Mouse (Mus musculus): ENCODE measurements around the gene Hsd17b13. TPM values are rescaled to one million over a fixed set of nuclear protein-coding genes. Genes with fewer than 3 reads are reported as not detected.
"Not testable (repeated sequence)": the region's sequence is repeated elsewhere in the genome, so short reads cannot be mapped to it uniquely, and the experiment has no call there.

Gene Hsd17b13
- total RNA-seq (2014; fragmentation: Nextera tagmentation) (not detected in 2 replicates), total RNA-seq (2017) (not detected in 2 replicates)

DNA sequence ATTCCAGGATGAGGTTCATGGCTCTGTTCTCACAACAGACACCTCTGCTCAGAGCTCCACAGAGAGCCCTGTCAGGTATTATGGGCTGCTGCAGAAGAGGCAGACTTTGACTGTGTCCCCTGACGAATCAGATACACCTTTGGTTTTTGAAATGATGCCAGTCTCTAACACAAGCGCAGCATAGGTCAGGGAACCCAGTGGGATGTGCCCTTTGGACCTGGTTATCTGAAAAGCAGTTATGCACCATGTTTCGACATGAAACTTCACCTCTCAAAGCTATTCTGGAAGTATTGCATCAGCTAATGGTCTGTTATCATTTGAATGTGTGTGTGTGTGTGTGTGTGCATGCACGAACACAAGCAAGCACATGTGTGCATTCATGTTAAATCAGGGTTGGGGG lies at the start of gene Hsd17b13:
Gene Hsd17b13 (minus strand): TSS at position 114 of the 400 bp plus-strand sequence.
- no peak for ATAC-seq (replicated peaks; ENCODE audit: low FRiP score, low TSS enrichment, poor library complexity, severe bottlenecking)

DNA sequence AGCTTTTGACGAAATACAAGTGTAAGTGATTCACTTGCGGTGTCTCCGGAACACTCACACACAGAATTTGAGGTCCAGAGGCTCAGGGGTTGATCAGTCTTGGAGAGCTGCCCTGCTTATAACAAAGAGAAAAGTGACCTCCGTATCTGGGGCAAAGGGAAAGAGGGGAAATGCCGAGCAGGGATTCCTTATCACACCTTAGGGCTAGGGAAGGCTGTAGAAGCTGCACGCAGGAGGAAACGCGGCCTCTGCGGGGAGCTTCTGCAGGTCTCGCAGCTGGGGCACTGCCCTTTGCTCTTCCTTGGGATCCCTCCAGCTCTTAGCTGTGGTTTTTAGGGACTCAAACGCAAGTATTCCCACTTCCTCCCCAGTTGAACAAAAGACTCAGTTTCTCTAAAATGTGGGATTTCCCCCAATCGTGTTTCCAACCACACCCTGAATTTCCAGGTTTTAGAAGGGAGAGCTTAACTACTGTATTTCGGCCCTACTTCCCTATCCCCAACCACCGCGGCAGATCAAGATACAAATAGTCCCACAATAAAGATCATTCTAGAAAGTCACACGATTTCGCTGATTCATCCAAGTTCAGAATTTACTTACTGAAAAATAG lies 48.1 kb upstream of the Hsd17b13 start:
- ATAC-seq (replicated peaks; ENCODE audit: low FRiP score, low TSS enrichment, poor library complexity, severe bottlenecking): no peak

DNA sequence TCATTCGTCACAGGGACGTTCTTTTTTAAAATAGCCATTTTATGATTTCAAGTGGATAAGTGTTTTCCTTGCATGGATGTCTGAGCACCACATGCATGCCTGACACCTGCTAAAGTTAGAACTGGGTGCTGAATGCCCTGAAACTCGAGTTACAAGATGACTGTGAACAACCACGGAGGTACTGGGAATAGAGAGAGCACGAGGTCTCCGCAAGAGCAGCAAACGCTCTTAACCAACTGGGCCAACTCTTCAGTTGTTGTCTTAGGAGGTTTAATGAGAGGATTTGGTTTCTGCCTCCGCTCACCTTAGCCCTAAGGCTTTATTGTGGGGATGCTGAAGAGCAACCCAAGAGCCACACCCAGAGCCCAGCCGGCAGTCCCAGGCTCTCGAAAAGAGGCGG lies 47.6 kb upstream of the Hsd17b13 start:
- no peak for ATAC-seq (replicated peaks; ENCODE audit: low FRiP score, low TSS enrichment, poor library complexity, severe bottlenecking)

DNA sequence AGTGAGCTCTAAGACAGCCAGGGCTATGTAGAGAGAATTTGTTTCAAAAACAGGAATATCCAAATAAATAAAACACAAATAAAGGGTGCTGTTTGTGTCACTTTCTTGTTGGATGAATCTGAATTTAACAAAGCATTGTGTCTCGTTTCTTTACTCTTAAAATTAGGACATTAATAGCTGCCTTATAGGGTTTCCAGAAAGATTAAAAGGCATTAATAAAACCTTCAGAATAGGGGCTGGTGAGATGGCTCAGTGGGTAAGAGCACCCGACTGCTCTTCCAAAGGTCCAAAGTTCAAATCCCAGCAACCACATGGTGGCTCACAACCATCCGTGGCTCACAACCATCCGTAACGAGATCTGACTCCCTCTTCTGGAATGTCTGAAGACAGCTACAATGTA lies 47.0 kb upstream of the Hsd17b13 start:
- not testable (repeated sequence) for ATAC-seq (replicated peaks; ENCODE audit: low FRiP score, low TSS enrichment, poor library complexity, severe bottlenecking)

GRCm38 (mm10) chr5:104023289-104024020 lies 46.2 kb upstream of the Hsd17b13 start:
- no peak for ATAC-seq (replicated peaks; ENCODE audit: low FRiP score, low TSS enrichment, poor library complexity, severe bottlenecking)

- no peak for ATAC-seq (replicated peaks; ENCODE audit: low FRiP score, low TSS enrichment, poor library complexity, severe bottlenecking)
Measured at GRCm38 (mm10) chr5:104022558-104022957, 45.3 kb upstream of the Hsd17b13 start.

- ATAC-seq (replicated peaks; ENCODE audit: low FRiP score, low TSS enrichment, poor library complexity, severe bottlenecking): peak; percentile 66
Measured at GRCm38 (mm10) chr5:104021597-104022378, 44.6 kb upstream of the Hsd17b13 start, which contains the start of gene Hsd17b11. Hsd17b11 (minus strand) TSS chr5:104021919.

DNA sequence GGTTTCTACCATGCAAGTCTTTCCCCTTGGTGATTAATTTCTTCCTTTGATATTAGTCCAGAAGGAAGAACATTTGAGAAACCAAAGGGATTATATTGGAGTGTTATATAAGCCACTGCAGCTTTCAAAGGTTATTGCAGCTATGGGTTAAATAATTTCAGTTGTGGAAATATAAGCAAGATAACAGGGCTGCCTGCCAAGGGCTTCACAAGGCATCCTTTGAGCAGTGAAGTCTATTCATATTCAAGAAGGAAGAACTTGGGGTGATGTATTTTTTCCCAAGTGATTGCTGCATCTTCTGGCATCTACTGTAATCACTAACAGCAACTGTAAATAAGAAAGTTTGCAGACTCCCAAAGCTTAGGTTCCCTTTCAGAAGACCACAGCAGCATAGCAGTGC lies 34.2 kb upstream of the Hsd17b13 start:
- ATAC-seq (replicated peaks; ENCODE audit: low FRiP score, low TSS enrichment, poor library complexity, severe bottlenecking): peak; percentile 43; the same call in 1 of the 2 replicates

DNA sequence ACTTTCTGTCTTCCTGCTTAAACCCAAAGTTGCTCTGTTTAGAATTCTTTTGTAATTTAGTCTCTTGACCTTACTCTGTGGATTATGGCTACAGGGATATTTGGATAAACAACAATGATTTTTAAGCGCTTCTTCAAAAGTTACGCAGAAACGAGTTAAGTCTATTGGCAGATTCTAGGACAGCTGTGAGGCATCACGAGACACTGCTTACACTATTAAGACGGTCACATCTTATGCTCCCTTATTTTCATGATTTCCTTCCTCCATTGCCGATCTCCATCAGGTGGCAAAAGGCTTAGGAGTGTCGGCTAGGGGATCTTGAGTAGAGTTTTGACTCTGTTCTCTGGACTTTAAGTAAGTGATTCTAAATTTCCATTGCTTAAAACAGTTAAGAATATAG lies 33.1 kb upstream of the Hsd17b13 start:
- ATAC-seq (replicated peaks; ENCODE audit: low FRiP score, low TSS enrichment, poor library complexity, severe bottlenecking): no peak

- ATAC-seq (replicated peaks; ENCODE audit: low FRiP score, low TSS enrichment, poor library complexity, severe bottlenecking): no peak
Measured at GRCm38 (mm10) chr5:104009421-104009820, 32.2 kb upstream of the Hsd17b13 start.

GRCm38 (mm10) chr5:104007801-104008200 lies 30.6 kb upstream of the Hsd17b13 start:
- ATAC-seq (replicated peaks; ENCODE audit: low FRiP score, low TSS enrichment, poor library complexity, severe bottlenecking): no peak

- ATAC-seq (replicated peaks; ENCODE audit: low FRiP score, low TSS enrichment, poor library complexity, severe bottlenecking): peak; percentile 81
Measured at GRCm38 (mm10) chr5:104006811-104007210, 29.6 kb upstream of the Hsd17b13 start.

GRCm38 (mm10) chr5:104003955-104004354 lies 26.7 kb upstream of the Hsd17b13 start:
- no peak for ATAC-seq (replicated peaks; ENCODE audit: low FRiP score, low TSS enrichment, poor library complexity, severe bottlenecking)

GRCm38 (mm10) chr5:104003256-104003931 lies 26.2 kb upstream of the Hsd17b13 start:
- ATAC-seq (replicated peaks; ENCODE audit: low FRiP score, low TSS enrichment, poor library complexity, severe bottlenecking): no peak

DNA sequence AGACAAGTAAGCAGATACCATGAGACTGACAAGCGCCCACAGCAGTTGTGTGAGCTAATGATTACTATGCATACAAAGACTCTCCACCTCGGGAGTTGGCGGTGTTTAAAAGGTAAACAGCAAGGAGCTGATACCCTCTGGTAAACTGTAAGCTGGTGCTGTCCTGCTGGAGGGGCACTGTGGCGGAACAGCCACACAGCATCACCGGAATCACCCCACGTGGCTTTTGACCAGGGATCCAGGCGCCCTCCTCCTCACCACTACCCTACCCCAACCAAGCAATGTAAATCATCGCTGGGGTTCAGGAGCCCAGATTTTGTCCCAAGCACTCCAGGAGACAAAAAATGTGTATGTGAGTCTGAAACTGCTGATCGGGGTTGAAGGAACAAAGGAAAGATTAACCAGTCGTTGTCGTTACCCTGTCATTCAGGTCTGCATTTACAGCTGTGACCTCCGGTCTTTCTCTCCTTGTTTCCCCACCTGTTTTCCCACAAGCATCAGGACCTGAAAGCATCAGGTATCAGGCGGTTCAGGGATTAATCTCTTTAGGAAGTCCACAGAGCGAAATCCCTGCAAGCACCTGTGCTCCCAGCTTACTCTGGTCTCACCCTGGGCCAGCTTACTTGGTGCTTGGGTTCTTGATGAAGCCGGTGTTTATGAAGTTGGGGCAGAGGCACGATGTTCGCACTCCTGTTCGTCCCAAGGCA lies 25.5 kb upstream of the Hsd17b13 start:
- no peak for ATAC-seq (replicated peaks; ENCODE audit: low FRiP score, low TSS enrichment, poor library complexity, severe bottlenecking)

DNA sequence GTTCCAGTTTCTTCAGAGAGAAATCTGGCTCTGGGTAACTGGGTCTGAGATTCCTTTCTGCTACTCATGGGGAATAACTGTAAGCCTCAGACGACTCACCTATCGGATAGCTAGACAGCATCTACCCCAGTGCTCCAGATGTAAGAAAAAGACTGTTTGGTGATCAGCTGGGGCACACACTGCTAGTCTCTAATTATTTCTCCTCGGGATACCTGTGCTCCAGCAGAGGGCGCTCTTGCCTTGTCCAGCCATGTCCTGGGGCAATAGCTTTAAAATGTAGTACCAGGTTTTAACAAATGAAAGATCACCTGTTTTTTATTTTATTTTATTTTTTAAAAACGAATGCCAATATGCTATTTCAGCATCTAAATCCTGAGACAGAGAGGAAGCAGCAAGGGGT lies 22.5 kb upstream of the Hsd17b13 start:
- peak; percentile 86 for ATAC-seq (replicated peaks; ENCODE audit: low FRiP score, low TSS enrichment, poor library complexity, severe bottlenecking)

- peak; percentile 46 for ATAC-seq (replicated peaks; ENCODE audit: low FRiP score, low TSS enrichment, poor library complexity, severe bottlenecking)
Measured at GRCm38 (mm10) chr5:103998739-103999138, 21.5 kb upstream of the Hsd17b13 start.

DNA sequence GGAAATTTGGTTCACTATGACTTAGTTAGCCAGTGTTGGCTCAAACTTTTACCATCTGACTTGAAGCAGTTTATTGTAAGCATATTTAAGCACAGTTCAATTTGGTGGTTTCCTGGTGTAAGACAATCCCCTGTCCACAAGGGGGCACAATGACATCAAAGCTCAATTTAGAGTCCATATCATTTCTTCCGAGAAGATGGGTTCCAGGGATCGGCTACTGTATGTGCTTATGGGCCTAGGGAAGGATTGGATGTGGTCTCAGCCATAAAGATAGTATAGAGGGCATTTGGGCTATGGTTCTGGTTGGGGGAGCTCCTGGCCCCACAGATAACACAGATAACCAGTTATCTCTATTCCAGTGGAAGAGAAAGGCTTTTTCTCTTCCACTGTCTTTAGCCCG lies 18.0 kb upstream of the Hsd17b13 start:
- ATAC-seq (replicated peaks; ENCODE audit: low FRiP score, low TSS enrichment, poor library complexity, severe bottlenecking): peak; percentile 42

DNA sequence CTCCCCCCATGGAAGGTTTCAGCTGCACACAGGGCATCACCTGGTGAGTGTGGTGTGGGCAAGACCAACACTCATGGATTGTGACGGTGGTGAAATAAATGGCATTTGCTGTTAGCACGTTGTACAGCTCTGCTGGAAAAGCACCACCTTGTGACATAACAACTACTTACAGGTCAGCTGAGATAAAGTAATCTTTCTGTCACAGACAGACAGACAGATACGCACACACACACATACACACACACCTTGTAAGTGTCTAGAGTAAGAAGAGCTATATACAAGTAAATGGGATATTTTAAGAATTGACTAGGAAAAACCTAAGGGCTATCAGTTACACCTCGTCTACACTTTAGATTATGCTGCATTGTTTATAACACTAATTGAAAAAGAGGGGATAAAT lies 17.5 kb upstream of the Hsd17b13 start:
- peak; percentile 79 for ATAC-seq (replicated peaks; ENCODE audit: low FRiP score, low TSS enrichment, poor library complexity, severe bottlenecking)
